Mouse (Mus musculus): ENCODE results near the gene Zfyve28. TPM values are rescaled to one million over a fixed set of nuclear protein-coding genes. Genes with fewer than 3 reads are reported as not detected.

Zfyve28 gene
- total RNA-seq, 2 experiments from 2014 or later, result 0.42 to 0.59 TPM

- DNase-seq, result no peak
Observed at GRCm38 (mm10) chr5:34177091-34177490, 111.2 kb downstream of the Zfyve28 start.

- DNase-seq, result no peak
Observed at GRCm38 (mm10) chr5:34176691-34177090, 111.6 kb downstream of the Zfyve28 start.

- no peak for DNase-seq
Observed at GRCm38 (mm10) chr5:34175403-34175694, 112.9 kb downstream of the Zfyve28 start.

GRCm38 (mm10) chr5:34174550-34175402 lies 113.5 kb downstream of the Zfyve28 start:
- no peak for DNase-seq

- no peak for DNase-seq
Observed at GRCm38 (mm10) chr5:34174021-34174420, 114.2 kb downstream of the Zfyve28 start.

GRCm38 (mm10) chr5:34170726-34171125 lies 117.5 kb downstream of the Zfyve28 start:
- DNase-seq, result peak; percentile 46 to 68

- no peak for DNase-seq
Observed at GRCm38 (mm10) chr5:34169954-34170353, 118.3 kb downstream of the Zfyve28 start.

- DNase-seq, result peak; percentile 97 to 99
Observed at GRCm38 (mm10) chr5:34168950-34169891, 119.0 kb downstream of the Zfyve28 start, which contains the start of the genes Poln and Haus3. Poln (minus strand) TSS chr5:34169448. Haus3 (minus strand) TSS chr5:34169527.

GRCm38 (mm10) chr5:34167857-34168256 lies 120.4 kb downstream of the Zfyve28 start:
- DNase-seq, result no peak

GRCm38 (mm10) chr5:34165793-34166192 lies 122.5 kb downstream of the Zfyve28 start:
- no peak for DNase-seq

- no peak for DNase-seq
Observed at GRCm38 (mm10) chr5:34148476-34148875, 139.8 kb downstream of the Zfyve28 start.

GRCm38 (mm10) chr5:34147554-34147953 lies 140.7 kb downstream of the Zfyve28 start:
- no peak for DNase-seq

Other genes with a start within 250 kb of the Zfyve28 start
- gene Poln, start 119.0 kb downstream of the Zfyve28 start, total RNA-seq (2021), result 10 to 100 TPM; 10.9 to 13.0 TPM
- 1 to 10 TPM; 5.3 TPM for gene Haus3, start 118.9 kb downstream of the Zfyve28 start, total RNA-seq (2021)
- 10 to 100 TPM; 68.7 to 77.8 TPM for gene Mxd4, start 100.7 kb downstream of the Zfyve28 start, total RNA-seq (2021)
- not detected for gene Cfap99, start 151 bp upstream of the Zfyve28 start, total RNA-seq (2021)
- gene Rnf4, start 47.8 kb upstream of the Zfyve28 start, total RNA-seq (2021), result 10 to 100 TPM; 29.1 to 32.2 TPM
- gene Fam193a, start 81.5 kb upstream of the Zfyve28 start, total RNA-seq (2021), result 10 to 100 TPM; 21.2 to 29.8 TPM
- gene Tnip2, start 225.5 kb upstream of the Zfyve28 start, total RNA-seq (2021), result 1 to 10 TPM; 5.7 to 5.9 TPM
- 1 to 10 TPM; 2.6 to 3.2 TPM for gene Sh3bp2, start 237.4 kb upstream of the Zfyve28 start, total RNA-seq (2021)

Measured in heart, adult 18-20 months (tissue).